Mouse (Mus musculus) megakaryocyte, embryonic 14.5 days (primary cell): ENCODE measurements at regions not wholly inside any gene's neighbourhood (a gene's known extent, or its start where the extent isn't known, plus 50 kb on each side); places are given as distances from the start of the nearest gene placed in this dataset.

ENCODE experiments used
- FLI1 ChIP-seq: IDR thresholded peaks from 2 replicates; pipeline ENCODE4 v1.6.1; 2012; ENCODE audit warnings: low read length, inconsistent platforms, mixed read lengths
- GATA1 ChIP-seq: IDR thresholded peaks from 3 replicates; pipeline ENCODE4 v1.6.1; 2012; ENCODE audit warnings: mixed read lengths, low read length, inconsistent platforms, borderline replicate concordance

DNA sequence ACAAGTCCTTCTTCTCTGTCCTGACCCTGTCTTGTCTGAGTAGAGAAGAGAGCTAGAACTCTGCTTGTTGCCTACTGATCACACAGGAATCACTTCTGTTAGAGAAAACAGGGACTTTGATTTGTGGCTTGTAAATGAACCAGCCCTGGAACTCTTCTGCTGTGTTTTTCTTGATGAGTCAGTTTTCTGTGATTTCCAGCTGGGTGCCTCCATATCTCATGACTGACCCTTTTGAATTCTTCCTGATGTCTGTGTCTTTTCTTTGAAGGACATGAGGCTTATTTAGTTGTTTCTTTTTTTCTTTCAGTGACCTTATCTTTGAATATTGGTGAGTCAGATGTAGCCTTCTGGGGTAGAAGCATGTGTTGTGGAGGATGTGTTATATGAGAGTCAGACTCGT is 323.0 kb upstream of the Chrm2 start:
- no peak for TF ChIP-seq GATA1
- TF ChIP-seq FLI1: no peak
